Mouse (Mus musculus) layer of hippocampus, postnatal 14 days (tissue): ENCODE measurements at regions not wholly inside any gene's neighbourhood (a gene's known extent, or its start where the extent isn't known, plus 50 kb on each side); places are given as distances from the start of the nearest gene placed in this dataset.

Source experiments
- DNase-seq, 2 experiments: peaks; one replicate each; pipeline ENCODE4 v3.0.0; 2021 to 2022; ENCODE audit warnings: low spot score in 2 of 2, mixed read lengths in 1 of 2

GRCm38 (mm10) chr8:90762390-90762789 lies 54.8 kb downstream of the Gm19935 start:
- no peak for DNase-seq

- DNase-seq: no peak
Measured at GRCm38 (mm10) chr8:90761947-90762346, 55.2 kb downstream of the Gm19935 start.

- DNase-seq: no peak
Measured at GRCm38 (mm10) chr8:90761446-90761845, 55.7 kb downstream of the Gm19935 start.

GRCm38 (mm10) chr8:90759531-90759930 lies 57.7 kb downstream of the Gm19935 start:
- no peak for DNase-seq

GRCm38 (mm10) chr8:90755020-90755419 lies 62.2 kb downstream of the Gm19935 start:
- no peak for DNase-seq

GRCm38 (mm10) chr8:90743546-90743945 lies 73.6 kb downstream of the Gm19935 start:
- DNase-seq: no peak

- DNase-seq: no peak
Measured at GRCm38 (mm10) chr8:90740963-90741733, 76.0 kb downstream of the Gm19935 start.

- DNase-seq: no peak
Measured at GRCm38 (mm10) chr8:90740302-90740962, 76.8 kb downstream of the Gm19935 start.

- no peak for DNase-seq
Measured at GRCm38 (mm10) chr8:90728011-90728410, 89.2 kb downstream of the Gm19935 start.

- DNase-seq: no peak
Measured at GRCm38 (mm10) chr8:90725188-90725587, 92.0 kb downstream of the Gm19935 start.

GRCm38 (mm10) chr8:90716436-90716835 lies 100.8 kb downstream of the Gm19935 start:
- DNase-seq: no peak

- peak; percentile 68 to 82 for DNase-seq
Measured at GRCm38 (mm10) chr8:90708524-90708923, 108.7 kb downstream of the Gm19935 start.

- no peak for DNase-seq
Measured at GRCm38 (mm10) chr8:90692516-90692915, 124.7 kb downstream of the Gm19935 start.

- peak; percentile 9 to 68 for DNase-seq
Measured at GRCm38 (mm10) chr8:90685076-90685475, 132.1 kb downstream of the Gm19935 start.

- DNase-seq: no peak
Measured at GRCm38 (mm10) chr8:90670471-90671057, 146.6 kb downstream of the Gm19935 start.

- DNase-seq: no peak
Measured at GRCm38 (mm10) chr8:90669396-90669795, 147.8 kb downstream of the Gm19935 start.

GRCm38 (mm10) chr8:90659066-90659465 lies 158.1 kb downstream of the Gm19935 start:
- DNase-seq: no peak

- peak; percentile 67 to 83 for DNase-seq
Measured at GRCm38 (mm10) chr8:90657641-90658051, 159.5 kb downstream of the Gm19935 start.

- peak in 1 of 2 experiments; percentile 18 for DNase-seq
Measured at GRCm38 (mm10) chr8:90657116-90657515, 160.1 kb downstream of the Gm19935 start.

- no peak for DNase-seq
Measured at GRCm38 (mm10) chr8:90656436-90657090, 160.6 kb downstream of the Gm19935 start.

GRCm38 (mm10) chr8:90654786-90655185 lies 162.4 kb downstream of the Gm19935 start:
- no peak for DNase-seq

- no peak for DNase-seq
Measured at GRCm38 (mm10) chr8:90642392-90642791, 174.8 kb downstream of the Gm19935 start.
